Mouse (Mus musculus): Measurements from ENCODE around the gene Tex30. TPM values are rescaled to one million over a fixed set of nuclear protein-coding genes. Genes with fewer than 3 reads are reported as not detected.

The Tex30 gene
- polyA plus RNA-seq, 1 experiment = 10.6 TPM

DNA sequence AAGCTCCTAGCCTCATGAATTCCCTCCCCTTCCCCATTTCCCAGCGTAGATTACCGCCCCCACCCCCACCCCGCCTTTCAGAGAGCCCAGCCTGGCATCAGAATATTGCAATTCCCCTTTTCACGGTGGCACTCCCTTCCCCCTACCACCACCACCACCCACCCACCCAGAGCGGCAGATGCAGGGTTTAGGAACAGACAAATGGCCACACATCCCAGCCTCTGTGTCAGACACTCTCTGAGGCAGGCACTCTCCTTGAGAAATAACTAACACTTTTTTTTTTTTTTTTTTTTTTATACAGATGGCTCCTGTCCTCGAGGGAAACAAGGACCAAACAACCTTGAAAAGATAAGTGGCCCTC, 59.7 kb downstream of the Tex30 start:
- no peak for DNase-seq (ENCODE audit: low spot score)

DNA sequence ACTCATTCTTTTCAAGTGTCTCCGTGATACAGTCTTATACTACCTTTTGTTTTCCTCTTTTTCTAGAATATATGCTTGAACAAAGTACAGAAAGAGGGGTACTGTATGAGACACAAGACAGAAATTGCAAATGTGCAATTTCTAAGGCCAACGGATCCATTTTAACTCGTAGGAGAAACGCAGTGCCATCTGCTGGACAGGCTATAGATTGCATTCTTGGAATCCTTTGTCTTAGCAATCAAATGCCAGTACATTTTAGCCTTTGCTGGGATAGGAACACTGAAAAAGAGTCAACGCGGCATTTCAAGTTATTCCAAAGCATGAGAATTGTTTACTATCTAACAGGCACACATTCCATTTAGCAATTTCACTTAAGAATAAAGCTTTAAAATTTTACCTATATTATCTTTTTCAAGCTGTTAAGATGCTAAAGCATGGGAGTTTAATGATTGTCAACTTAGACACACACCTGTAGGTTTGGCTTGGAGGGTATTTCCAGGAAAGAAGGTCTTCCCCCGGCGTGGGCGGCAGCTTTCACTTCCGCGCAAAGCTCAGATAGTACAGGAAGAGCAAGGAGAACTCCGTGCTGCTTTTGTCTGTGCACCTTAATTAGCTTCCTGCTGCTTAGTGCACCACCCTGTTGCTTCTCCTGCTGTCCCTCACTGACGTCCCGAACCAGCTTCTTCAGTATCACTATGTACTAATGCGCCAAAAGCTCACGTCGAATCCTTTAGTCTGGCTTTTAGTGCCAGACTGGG, 60.3 kb downstream of the Tex30 start:
- DNase-seq (ENCODE audit: low spot score) = no peak

Other genes with a start within 250 kb of the Tex30 start
- gene Tpp2, start 168.8 kb downstream of the Tex30 start, polyA plus RNA-seq (2012; rRNA removed) = 22.8 and 22.9 TPM in 2 replicates
- gene Mettl21c, start 82.4 kb downstream of the Tex30 start, polyA plus RNA-seq (2012; rRNA removed) = not detected in 2 replicates
- gene Gm8251, start 40.5 kb downstream of the Tex30 start, polyA plus RNA-seq (2012; rRNA removed) = 0.01 and 0.03 TPM in 2 replicates
- 26.7 and 30.7 TPM in 2 replicates for gene Kdelc1, start 16.4 kb upstream of the Tex30 start, polyA plus RNA-seq (2012; rRNA removed)
- gene Bivm, start 16.5 kb upstream of the Tex30 start, polyA plus RNA-seq (2012; rRNA removed) = 10.3 and 11.5 TPM in 2 replicates
- 21.3 and 22.9 TPM in 2 replicates for gene Ercc5, start 45.3 kb upstream of the Tex30 start, polyA plus RNA-seq (2012; rRNA removed)
- 0.03 TPM in 1 of 2 replicates, not detected in the other for gene Mettl21e, start 116.5 kb upstream of the Tex30 start, polyA plus RNA-seq (2012; rRNA removed)

Measured in urinary bladder, adult 2 months (tissue).